Comparison of ENCODE assay signal across 22 mouse cellular contexts in the genomic region with DNA sequence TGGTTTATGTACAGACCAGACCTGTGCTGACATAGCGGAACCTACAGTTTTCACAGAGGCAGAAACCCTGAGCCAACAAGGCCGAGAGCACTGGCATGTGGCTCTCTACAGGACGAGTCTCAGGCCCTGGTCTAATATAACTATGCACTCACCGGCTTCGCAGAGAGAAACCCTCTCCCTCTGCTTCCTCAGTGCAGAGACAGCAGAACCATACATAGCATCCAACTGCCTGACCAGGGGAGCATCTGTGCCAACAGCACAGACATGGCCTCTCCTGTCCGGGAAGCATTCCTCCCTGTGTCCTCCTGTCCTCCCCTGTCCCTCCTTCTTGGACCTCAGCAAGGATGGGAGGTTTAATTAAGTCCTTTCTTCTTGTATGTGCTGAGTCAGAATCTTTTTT.
DNase-seq lines count a peak whose midpoint lies in the region; ATAC-seq and TF ChIP-seq lines count a peak whose summit lies in the region.
"Had no signal": no experiment of that assay in that cellular context is flagged by ENCODE, and none has a peak within 500 bp of the region (broad histone marks: within the 10 kb centered on the region; RNA-seq: fewer than 3 reads in every experiment).

No protein-coding gene starts in this region.

- no peak overlapping the region for H3K4me2 ChIP-seq in heart, embryonic 13.5 days
- no peak overlapping the region for H3K4me2 ChIP-seq in heart, embryonic 11.5 days
- H3K4me2 ChIP-seq in kidney, embryonic 16.5 days (replicated peaks; ENCODE audit: low read depth, low read length): no peak overlapping the region
- H3K4me2 ChIP-seq in lung, embryonic 14.5 days: no peak overlapping the region
- H3K4me2 ChIP-seq: embryonic facial prominence, embryonic 13.5 days; embryonic facial prominence, embryonic 15.5 days; forebrain, embryonic 12.5 days had no signal

- no peak overlapping the region for H3K4me3 ChIP-seq in heart, embryonic 13.5 days
- no peak overlapping the region for H3K4me3 ChIP-seq in heart, embryonic 11.5 days (ENCODE audit: low read depth, low read length)
- H3K4me3 ChIP-seq in kidney, embryonic 16.5 days (ENCODE audit: low read length): no peak overlapping the region
- no peak overlapping the region for H3K4me3 ChIP-seq in lung, embryonic 14.5 days (ENCODE audit: low read depth, low read length)
- H3K4me3 ChIP-seq: embryonic facial prominence, embryonic 13.5 days; embryonic facial prominence, embryonic 15.5 days; erythroblast, embryonic 14.5 days; forebrain, embryonic 10.5 days; forebrain, embryonic 12.5 days had no signal

- WGBS in heart, embryonic 13.5 days: 73% methylated on average over 6 of the region's 6 CpGs
- WGBS in heart, embryonic 11.5 days (ENCODE audit: insufficient replicate concordance): 85% methylated on average over 6 of the region's 6 CpGs
- WGBS in kidney, embryonic 16.5 days: 74% methylated on average over 6 of the region's 6 CpGs
- 81% methylated on average over 6 of the region's 6 CpGs for WGBS in lung, embryonic 14.5 days

- H3K27me3 ChIP-seq in heart, embryonic 13.5 days (replicated peaks): no peaks in the 10 kb centered on the region
- no peaks in the 10 kb centered on the region for H3K27me3 ChIP-seq in heart, embryonic 11.5 days (ENCODE audit: control insufficient read depth, insufficient read depth, low read length)
- no peaks in the 10 kb centered on the region for H3K27me3 ChIP-seq in kidney, embryonic 16.5 days (ENCODE audit: insufficient read depth, low read length)
- H3K27me3 ChIP-seq in lung, embryonic 14.5 days (ENCODE audit: insufficient read depth, low read length): no peaks in the 10 kb centered on the region
- H3K27me3 ChIP-seq: embryonic facial prominence, embryonic 13.5 days; embryonic facial prominence, embryonic 15.5 days; forebrain, embryonic 12.5 days had no signal

- no peak for ATAC-seq in heart, embryonic 13.5 days (ENCODE audit: extremely low read depth, insufficient number of reproducible peaks, low FRiP score, low TSS enrichment)
- ATAC-seq in heart, embryonic 11.5 days (replicated peaks; ENCODE audit: insufficient number of reproducible peaks, low FRiP score, low TSS enrichment): no peak
- ATAC-seq in kidney, embryonic 16.5 days (ENCODE audit: low FRiP score, low TSS enrichment): peak; percentile 50; the same call in 1 of the 2 replicates
- ATAC-seq in lung, embryonic 14.5 days (ENCODE audit: insufficient read depth): no peak
- ATAC-seq: forebrain, embryonic 14.5 days had no signal

- no peaks in the 10 kb centered on the region for H3K9me3 ChIP-seq in heart, embryonic 13.5 days
- no peaks in the 10 kb centered on the region for H3K9me3 ChIP-seq in heart, embryonic 11.5 days (replicated peaks; ENCODE audit: control insufficient read depth, low read length)
- H3K9me3 ChIP-seq in kidney, embryonic 16.5 days (ENCODE audit: low read length): no peaks in the 10 kb centered on the region
- H3K9me3 ChIP-seq in lung, embryonic 14.5 days (ENCODE audit: low read depth, low read length): no peaks in the 10 kb centered on the region
- H3K9me3 ChIP-seq: embryonic facial prominence, embryonic 13.5 days; embryonic facial prominence, embryonic 15.5 days; forebrain, embryonic 10.5 days; forebrain, embryonic 12.5 days had no signal

- TF ChIP-seq CTCF in lung, embryonic 14.5 days (IDR thresholded peaks at IDR 0.05; ENCODE audit: low read depth): no peak

- peaks cover 12% of the 10 kb centered on the region for H3K4me1 ChIP-seq in heart, embryonic 13.5 days
- H3K4me1 ChIP-seq in heart, embryonic 11.5 days (ENCODE audit: control insufficient read depth, insufficient read depth, low read length): peaks cover 3% of the 10 kb centered on the region; the same call in 1 of the 2 replicates
- 0 out of 2 replicates have a peak, but pooled peaks cover 10% of the 10 kb centered on the region for H3K4me1 ChIP-seq in kidney, embryonic 16.5 days (ENCODE audit: insufficient read depth, low read length)
- no peaks in the 10 kb centered on the region for H3K4me1 ChIP-seq in lung, embryonic 14.5 days (ENCODE audit: insufficient read depth)
- H3K4me1 ChIP-seq: embryonic facial prominence, embryonic 15.5 days; forebrain, embryonic 10.5 days; forebrain, embryonic 12.5 days had no signal

- no peak for DNase-seq in kidney, adult 18-20 months
- no peak for DNase-seq in lung, embryonic 14.5 days
- no peak for DNase-seq in lung, postnatal 10 days
- DNase-seq: adrenal gland, adult 2 months; adrenal gland, postnatal 10 days; adrenal gland, postnatal 25 days; cerebellum, adult 11 months; cerebellum, adult 18-20 months; cerebellum, adult 8-10 months; cerebellum, adult 9-11 months; cerebellum, postnatal 14 days; cerebellum, postnatal 36 days; embryo, embryonic 11 days had no signal

- peak overlapping the region; percentile 40 for H3K27ac ChIP-seq in heart, embryonic 13.5 days (replicated peaks)
- no peak overlapping the region for H3K27ac ChIP-seq in heart, embryonic 11.5 days (ENCODE audit: low read depth, low read length)
- H3K27ac ChIP-seq in kidney, embryonic 16.5 days (ENCODE audit: low read length): no peak overlapping the region
- H3K27ac ChIP-seq in lung, embryonic 14.5 days (ENCODE audit: low read depth): 0 out of 2 replicates have a peak overlapping the region, but pooled peaks have one; percentile 3
- H3K27ac ChIP-seq: embryonic facial prominence, embryonic 13.5 days; embryonic facial prominence, embryonic 15.5 days; forebrain, embryonic 10.5 days; forebrain, embryonic 12.5 days had no signal

- H3K36me3 ChIP-seq in heart, embryonic 13.5 days: peaks cover 12% of the 10 kb centered on the region
- no peaks in the 10 kb centered on the region for H3K36me3 ChIP-seq in heart, embryonic 11.5 days (ENCODE audit: control insufficient read depth, insufficient read depth, low read length)
- H3K36me3 ChIP-seq in kidney, embryonic 16.5 days (ENCODE audit: insufficient read depth, low read length): no peaks in the 10 kb centered on the region; the same call in 1 of the 2 replicates
- H3K36me3 ChIP-seq in lung, embryonic 14.5 days (ENCODE audit: insufficient read depth): peaks cover 21% of the 10 kb centered on the region; the same call in 1 of the 2 replicates
- H3K36me3 ChIP-seq: forebrain, embryonic 12.5 days had no signal

- H3K9ac ChIP-seq in heart, embryonic 13.5 days: no peak overlapping the region
- no peak overlapping the region for H3K9ac ChIP-seq in heart, embryonic 11.5 days (ENCODE audit: low read depth, low read length)
- no peak overlapping the region for H3K9ac ChIP-seq in kidney, embryonic 16.5 days (replicated peaks; ENCODE audit: low read length)
- no peak overlapping the region for H3K9ac ChIP-seq in lung, embryonic 14.5 days
- H3K9ac ChIP-seq: embryonic facial prominence, embryonic 13.5 days; embryonic facial prominence, embryonic 15.5 days; forebrain, embryonic 12.5 days had no signal

Comparison
In these comparisons a context has a peak if more than half of its experiments do, and no peak if none do; other contexts are left out.
1. H3K27ac ChIP-seq: peak in heart, embryonic 13.5 days (single experiment) and lung, embryonic 14.5 days (single experiment); none in heart, embryonic 11.5 days (single experiment) and kidney, embryonic 16.5 days (single experiment).